Mouse (Mus musculus): ENCODE measurements at regions not wholly inside any gene's neighbourhood (a gene's known extent, or its start where the extent isn't known, plus 50 kb on each side); places are given as distances from the start of the nearest gene placed in this dataset.
A peak's percentile ranks its signal among the peaks of the same experiment; 100 is the strongest.

DNA sequence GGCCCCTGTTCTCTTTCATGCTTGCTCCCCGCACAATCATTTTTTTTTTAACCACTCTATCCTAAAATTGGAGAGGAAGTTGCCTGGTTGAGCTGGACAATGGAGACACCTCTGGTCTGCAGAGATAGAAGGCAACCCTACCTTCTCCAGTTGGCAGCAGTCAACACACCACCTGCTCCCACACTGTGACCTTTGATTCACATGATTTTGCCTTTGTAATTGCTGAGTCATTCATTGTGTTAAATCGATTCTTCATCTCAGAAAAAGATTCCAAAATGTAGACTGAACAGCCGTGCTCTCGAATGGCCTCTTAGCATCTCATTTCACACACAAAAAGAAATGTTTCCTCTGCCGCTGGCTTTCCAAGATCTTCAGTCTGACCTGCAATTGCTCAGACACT lies 616.2 kb downstream of the Pdcd6ip start:
- no peak for DNase-seq (ENCODE audit: low spot score in 2 of 2)

- DNase-seq (ENCODE audit: low spot score in 2 of 2), result no peak
These were observed 620.3 kb downstream of the Pdcd6ip start for GRCm38 (mm10) chr9:113087786-113088185.

GRCm38 (mm10) chr9:113085281-113085810 lies 622.7 kb downstream of the Pdcd6ip start:
- no peak for DNase-seq (ENCODE audit: low spot score in 2 of 2)

- no peak for DNase-seq (ENCODE audit: low spot score in 2 of 2)
These were observed 633.2 kb downstream of the Pdcd6ip start for GRCm38 (mm10) chr9:113074866-113075265.

GRCm38 (mm10) chr9:113057415-113057814 lies 650.6 kb downstream of the Pdcd6ip start:
- no peak for DNase-seq (ENCODE audit: low spot score in 2 of 2)

DNA sequence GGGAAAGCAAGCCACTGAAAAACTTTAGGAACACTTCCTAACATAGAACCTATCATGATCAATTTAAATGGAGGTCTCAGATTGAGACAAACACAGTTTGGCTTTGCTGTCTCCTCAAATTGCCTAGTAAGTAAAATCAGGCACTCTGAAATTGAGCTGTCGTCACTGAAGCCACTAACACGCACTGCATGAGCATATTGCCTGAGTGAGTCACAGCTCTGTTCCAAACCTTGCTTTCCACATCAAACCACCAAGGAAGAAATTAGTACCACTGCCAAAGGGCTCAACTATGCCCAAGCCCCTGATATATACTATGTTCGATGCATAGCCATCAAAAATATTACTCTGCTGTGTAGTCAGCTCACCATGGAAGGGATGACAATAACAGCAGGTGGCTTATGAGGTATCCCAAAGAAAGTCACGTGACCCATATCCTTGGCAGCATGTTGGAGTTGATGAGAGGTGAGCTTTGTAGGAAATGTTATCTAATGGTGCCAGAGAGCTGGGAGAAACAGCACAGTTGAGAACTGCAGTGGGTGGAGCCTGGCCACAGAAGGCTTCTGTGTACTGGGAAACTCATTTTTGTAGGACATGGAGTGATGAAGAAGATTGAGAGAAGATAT lies 663.4 kb downstream of the Pdcd6ip start:
- DNase-seq (ENCODE audit: low spot score in 2 of 2), result no peak

GRCm38 (mm10) chr9:113040885-113041284 lies 667.2 kb downstream of the Pdcd6ip start:
- no peak for DNase-seq (ENCODE audit: low spot score in 2 of 2)

GRCm38 (mm10) chr9:113033996-113034395 lies 674.1 kb downstream of the Pdcd6ip start:
- no peak for DNase-seq (ENCODE audit: low spot score in 2 of 2)

DNA sequence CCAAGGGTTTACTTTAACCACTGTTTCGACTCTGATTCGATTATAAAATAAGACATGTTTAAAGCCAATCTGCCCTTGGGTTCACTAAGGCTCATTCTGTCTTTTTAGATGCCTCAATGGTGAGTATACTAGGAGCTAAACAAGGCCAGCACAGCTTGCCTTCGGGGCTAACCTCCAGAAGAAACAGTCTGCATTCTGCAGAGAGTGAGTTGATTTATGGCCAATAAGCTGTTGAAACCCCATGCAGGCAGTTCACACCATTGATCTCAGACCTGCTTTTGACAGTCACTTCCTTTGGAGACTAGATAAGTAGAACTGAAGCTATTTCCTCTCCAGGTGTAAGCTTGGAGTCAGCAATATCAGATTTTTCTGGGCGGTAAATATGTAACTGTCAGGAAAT lies 679.0 kb downstream of the Pdcd6ip start:
- no peak for DNase-seq (ENCODE audit: low spot score in 2 of 2)

GRCm38 (mm10) chr9:113026904-113027193 lies 681.2 kb downstream of the Pdcd6ip start:
- DNase-seq (ENCODE audit: low spot score in 2 of 2), result no peak

DNA sequence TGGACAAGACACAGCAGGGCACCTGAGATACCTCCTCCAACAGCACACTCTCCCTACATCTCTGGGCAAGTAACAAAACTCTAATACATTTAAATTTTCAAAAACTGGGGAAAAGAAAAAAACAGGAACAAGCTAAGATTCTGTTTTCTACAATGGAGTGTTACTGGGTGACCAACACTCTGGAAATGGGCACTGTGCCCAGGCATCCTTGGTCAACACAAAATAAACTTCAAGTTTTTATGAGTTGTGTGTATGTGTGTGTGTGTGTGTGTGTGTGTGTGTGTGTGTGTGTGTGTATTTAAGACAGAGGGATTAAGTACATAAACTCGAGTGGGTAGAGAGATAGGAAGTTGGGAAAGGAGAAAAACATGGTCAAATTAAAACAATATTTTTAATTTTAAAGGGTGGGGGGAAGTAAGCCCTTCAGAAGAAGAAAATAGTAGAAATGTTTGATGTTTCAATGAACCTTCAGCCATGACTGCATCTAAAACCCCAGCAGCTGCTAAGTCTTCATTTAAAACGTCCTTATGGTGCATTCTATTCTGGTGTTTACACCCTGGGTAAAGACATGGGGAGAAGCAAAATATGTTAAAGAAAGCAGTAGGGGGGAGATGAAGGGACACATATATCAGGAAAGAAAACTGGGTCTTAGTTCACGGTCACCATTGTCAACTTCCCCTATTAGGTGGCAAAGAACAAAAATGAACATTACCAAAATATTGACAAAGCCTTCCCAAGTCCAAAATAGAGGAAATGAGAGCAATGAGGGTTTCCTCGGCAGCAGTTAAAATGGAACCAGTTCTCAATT lies 681.8 kb downstream of the Pdcd6ip start:
- DNase-seq (ENCODE audit: low spot score in 2 of 2), result peak in 1 of 2 experiments; percentile 1

GRCm38 (mm10) chr9:113021866-113022645 lies 686.0 kb downstream of the Pdcd6ip start:
- DNase-seq (ENCODE audit: low spot score in 2 of 2), result no peak

DNA sequence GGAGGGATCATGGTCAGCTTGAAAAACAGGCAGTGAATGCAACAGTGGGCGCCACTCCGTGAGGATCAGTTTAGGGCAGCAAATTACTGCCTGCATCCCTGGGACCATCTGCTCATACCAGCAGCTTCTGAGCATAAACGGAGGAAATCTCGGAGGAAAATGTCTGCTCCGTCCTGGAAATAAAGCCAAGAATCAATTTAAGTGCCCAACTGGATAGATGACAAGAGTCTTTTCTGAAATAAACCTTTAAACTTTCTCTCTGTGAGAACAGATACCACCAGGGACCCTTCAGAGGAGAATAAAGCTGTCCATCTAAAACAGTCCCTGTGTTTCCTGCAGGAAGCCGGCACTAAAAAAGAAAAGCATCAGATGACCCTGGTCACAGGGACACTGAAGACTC lies 688.5 kb downstream of the Pdcd6ip start:
- DNase-seq (ENCODE audit: low spot score in 2 of 2), result no peak

- no peak for DNase-seq (ENCODE audit: low spot score in 2 of 2)
These were observed 700.0 kb downstream of the Pdcd6ip start for GRCm38 (mm10) chr9:113008106-113008505.

DNA sequence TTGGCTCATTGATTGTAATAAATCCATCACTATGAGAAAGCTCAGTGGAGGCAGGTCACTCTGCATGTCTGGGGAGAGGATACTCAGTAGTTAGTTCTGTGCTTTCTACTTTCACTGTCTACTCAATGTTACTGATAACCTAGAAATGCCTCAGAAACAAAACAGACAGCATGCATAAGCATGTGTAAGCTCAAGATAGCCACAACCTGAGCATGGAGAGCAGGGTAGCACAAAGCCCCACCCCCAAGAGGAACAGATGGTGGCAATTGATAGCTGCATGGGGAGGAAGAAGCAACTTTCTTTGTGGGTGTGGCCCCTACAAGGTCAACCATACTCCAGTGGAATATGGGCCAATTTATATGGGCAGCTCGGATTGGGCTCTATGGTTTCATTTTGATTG lies 711.9 kb downstream of the Pdcd6ip start:
- DNase-seq (ENCODE audit: low spot score in 2 of 2), result peak; percentile 27 to 51

GRCm38 (mm10) chr9:112994774-112995173 lies 713.3 kb downstream of the Pdcd6ip start:
- no peak for DNase-seq (ENCODE audit: low spot score in 2 of 2)

GRCm38 (mm10) chr9:112993627-112994026 lies 714.4 kb downstream of the Pdcd6ip start:
- DNase-seq (ENCODE audit: low spot score in 2 of 2), result no peak

- no peak for DNase-seq (ENCODE audit: low spot score in 2 of 2)
These were observed 715.1 kb downstream of the Pdcd6ip start for GRCm38 (mm10) chr9:112992937-112993336.

DNA sequence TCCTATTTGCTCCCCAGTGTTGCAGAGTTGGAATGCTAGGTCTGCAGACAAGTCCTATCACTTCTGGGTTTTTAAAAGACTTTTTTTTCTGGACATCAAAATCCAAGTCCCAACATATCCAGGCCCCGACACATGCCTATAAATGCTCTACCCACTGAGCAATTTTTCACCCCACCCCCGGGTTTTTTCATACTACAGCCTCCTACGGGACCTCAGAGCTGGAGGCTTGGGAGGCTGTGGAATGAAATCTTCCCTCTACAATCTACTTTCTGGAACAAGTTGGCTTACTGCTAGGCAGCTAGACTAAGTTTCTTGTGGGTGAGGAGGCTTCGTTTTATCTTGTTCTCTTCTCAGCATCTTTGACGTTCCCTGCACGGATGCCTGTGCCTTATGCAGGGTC lies 724.7 kb downstream of the Pdcd6ip start:
- no peak for DNase-seq (ENCODE audit: low spot score in 2 of 2)

DNA sequence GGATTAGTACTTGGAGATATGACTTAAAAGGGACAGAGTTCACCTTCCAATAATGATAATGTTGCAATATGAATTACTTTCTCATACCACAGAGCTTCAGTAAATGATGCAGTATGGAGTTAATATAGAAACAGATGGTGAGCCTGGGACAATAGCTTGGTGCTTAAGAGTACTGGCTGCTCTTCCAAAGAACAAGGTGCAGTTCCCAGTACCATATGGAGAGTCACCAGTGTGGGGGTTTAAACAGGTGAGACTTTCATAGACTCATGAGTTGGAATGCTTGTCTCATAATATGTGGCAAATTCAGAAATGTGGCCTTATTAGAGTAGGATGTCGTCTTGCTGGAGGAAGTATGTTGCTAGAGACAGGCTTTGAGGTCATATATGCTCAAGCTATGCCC lies 715.8 kb upstream of the Arpp21 start:
- DNase-seq (ENCODE audit: low spot score in 2 of 2), result no peak

- no peak for DNase-seq (ENCODE audit: low spot score in 2 of 2)
These were observed 714.3 kb upstream of the Arpp21 start for GRCm38 (mm10) chr9:112950056-112950455.

GRCm38 (mm10) chr9:112938781-112939180 lies 703.0 kb upstream of the Arpp21 start:
- no peak for DNase-seq (ENCODE audit: low spot score in 2 of 2)
